Mouse (Mus musculus) C2C12 (cell line): ENCODE data around the gene Scd2.

ENCODE experiments used
- CEBPB ChIP-seq: IDR thresholded peaks from one replicate; pipeline ENCODE4 v1.6.1; 2011; ENCODE audit warnings: low read depth, mild to moderate bottlenecking, control low read depth, moderate library complexity
- CTCF ChIP-seq: IDR thresholded peaks from one replicate; pipeline ENCODE4 v1.5.1; 2011; ENCODE audit not compliant: control insufficient read depth, insufficient read depth, insufficient read length
- MAX ChIP-seq: IDR thresholded peaks from one replicate; pipeline ENCODE4 v1.6.1; 2011; ENCODE audit warnings: mild to moderate bottlenecking, control low read depth
- MYOG ChIP-seq: IDR thresholded peaks from one replicate; pipeline ENCODE4 v1.6.1; 2011; ENCODE audit not compliant: control insufficient read depth, insufficient read length; ENCODE audit errors: extremely low read depth

GRCm38 (mm10) chr19:44301176-44301575 lies 7.7 kb downstream of the Scd2 start:
- TF ChIP-seq CTCF (no peak), CEBPB (no peak), MAX (no peak), MYOG (no peak)
